Mouse (Mus musculus) limb, embryonic 11.5 days (tissue): ENCODE data around the gene Tmem9. TPM values are rescaled to one million over a fixed set of nuclear protein-coding genes. Genes with fewer than 3 reads are reported as not detected.

ENCODE experiments used
- ATAC-seq: fragments of 200-750 bp; cut with Nextera tagmentation; 2 replicates; pipeline ENCODE4 v1.8.0; 2017; ENCODE audit warnings: low read depth; ENCODE audit not compliant: insufficient number of reproducible peaks, low FRiP score, low TSS enrichment
- DNase-seq: peaks from one replicate; pipeline ENCODE4 v3.0.0-alpha.2; 2015; ENCODE audit warnings: low spot score
- H3K27ac ChIP-seq: fragments of 300-500 bp; sonication (generic); replicated peaks from 2 replicates; pipeline ENCODE4 v1.5.1; 2014; ENCODE audit warnings: low read depth, mild to moderate bottlenecking, low read length
- H3K27me3 ChIP-seq: fragments of 300-500 bp; sonication (generic); 2 replicates; pipeline ENCODE4 v1.6.1; 2014; ENCODE audit warnings: mild to moderate bottlenecking, low read length, mixed read lengths; ENCODE audit not compliant: control insufficient read depth, insufficient read depth
- H3K36me3 ChIP-seq: fragments of 300-500 bp; sonication (generic); 2 replicates; pipeline ENCODE4 v1.6.1; 2014; ENCODE audit warnings: mild to moderate bottlenecking, low read length, moderate library complexity, mixed read lengths; ENCODE audit not compliant: control insufficient read depth, insufficient read depth
- H3K4me1 ChIP-seq: fragments of 300-500 bp; sonication (generic); 2 replicates; pipeline ENCODE4 v1.6.1; 2014; ENCODE audit warnings: low read length, mixed read lengths; ENCODE audit not compliant: control insufficient read depth, insufficient read depth
- H3K4me2 ChIP-seq: fragments of 300-500 bp; sonication (generic); 2 replicates; pipeline ENCODE4 v1.6.1; 2014; ENCODE audit warnings: low read depth, mild to moderate bottlenecking, moderate library complexity; ENCODE audit not compliant: severe bottlenecking
- H3K4me3 ChIP-seq: fragments of 300-500 bp; sonication (generic); 2 replicates; pipeline ENCODE4 v1.5.1; 2014; ENCODE audit warnings: low read depth, low read length
- H3K9ac ChIP-seq: fragments of 300-500 bp; sonication (generic); 2 replicates; pipeline ENCODE4 v1.6.1; 2014; ENCODE audit warnings: mild to moderate bottlenecking, low read length
- H3K9me3 ChIP-seq: fragments of 300-500 bp; sonication (generic); 2 replicates; pipeline ENCODE4 v1.6.1; 2016; ENCODE audit warnings: low read length; ENCODE audit not compliant: control insufficient read depth
- WGBS: fragments of 180-500 bp; shearing (Covaris S2); extraction: QIAGEN DNeasy Blood & Tissue Kit; methylation state at CpG from one replicate; pipeline ENCODE4 v1.1.7; 2014; 5-methylcytosine and 5-hydroxymethylcytosine counted together
- polyA plus RNA-seq: library from polyadenylated mRNA; unstranded; fragments of >200 nt; fragmentation: Nextera tagmentation; extraction: Ambion mirVana; gene quantifications from 2 replicates; pipeline ENCODE4 v1.2.1, GENCODE M21; 2014

The Tmem9 gene
- polyA plus RNA-seq, 1 experiment from 2014 or later = 99.8 TPM

- ATAC-seq (no peak), DNase-seq (no peak)
These were observed 7.0 kb downstream of the Tmem9 start for GRCm38 (mm10) chr1:136014796-136015502.

GRCm38 (mm10) chr1:136017307-136017706 lies 9.4 kb downstream of the Tmem9 start:
- H3K9ac ChIP-seq = no peak overlapping the region
- DNase-seq (peak; percentile 48), ATAC-seq (peak; percentile 37; the same call in 1 of the 2 replicates)
- H3K36me3 ChIP-seq = peaks cover 3% of the 10 kb centered on the region; the same call in 1 of the 2 replicates
- H3K9me3 ChIP-seq = no peaks in the 10 kb centered on the region
- H3K27ac ChIP-seq = no peak overlapping the region
- H3K4me1 ChIP-seq = 0 out of 2 replicates have a peak, but pooled peaks cover 2% of the 10 kb centered on the region
- no peaks in the 10 kb centered on the region for H3K27me3 ChIP-seq
- H3K4me3 ChIP-seq = no peak overlapping the region
- 0 out of 2 replicates have a peak overlapping the region, but pooled peaks have one; percentile 13 for H3K4me2 ChIP-seq
- 57% methylated on average over 2 of the region's 2 CpGs for WGBS

More at GRCm38 (mm10) chr1:136014796-136015502, 7.0 kb downstream of the Tmem9 start:
- H3K9me3 ChIP-seq = no peaks in the 10 kb centered on the region
- H3K36me3 ChIP-seq = no peaks in the 10 kb centered on the region
- no peak overlapping the region for H3K9ac ChIP-seq
- WGBS = 76% methylated on average over 2 of the region's 2 CpGs
- H3K4me1 ChIP-seq = 0 out of 2 replicates have a peak, but pooled peaks cover 2% of the 10 kb centered on the region
- H3K4me2 ChIP-seq = no peak overlapping the region
- no peaks in the 10 kb centered on the region for H3K27me3 ChIP-seq
- H3K4me3 ChIP-seq = no peak overlapping the region
- H3K27ac ChIP-seq = no peak overlapping the region

GRCm38 (mm10) chr1:136017907-136018313 lies 10.0 kb downstream of the Tmem9 start:
- peak; percentile 99 for ATAC-seq
- peak; percentile 95 for DNase-seq
- Histone ChIP-seq H3K36me3 (peaks cover 3% of the 10 kb centered on the region; the same call in 1 of the 2 replicates), H3K4me2 (peak overlapping the region; percentile 74), H3K4me1 (0 out of 2 replicates have a peak, but pooled peaks cover 2% of the 10 kb centered on the region), H3K9me3 (no peaks in the 10 kb centered on the region), H3K27me3 (no peaks in the 10 kb centered on the region), H3K9ac (peak overlapping the region; percentile 81), H3K4me3 (peak overlapping the region; percentile 72), H3K27ac (0 out of 2 replicates have a peak overlapping the region, but pooled peaks have one; percentile 15)
- WGBS = 0% methylated on average over 22 of the region's 22 CpGs

GRCm38 (mm10) chr1:136018390-136019189 lies 10.6 kb downstream of the Tmem9 start:
- Histone ChIP-seq H3K27ac (0 out of 2 replicates have a peak overlapping the region, but pooled peaks have one; percentile 15), H3K27me3 (no peaks in the 10 kb centered on the region), H3K4me3 (peak overlapping the region; percentile 72), H3K4me2 (peak overlapping the region; percentile 74), H3K9ac (peak overlapping the region; percentile 81), H3K4me1 (0 out of 2 replicates have a peak, but pooled peaks cover 2% of the 10 kb centered on the region), H3K36me3 (peaks cover 3% of the 10 kb centered on the region; the same call in 1 of the 2 replicates), H3K9me3 (no peaks in the 10 kb centered on the region)
- DNase-seq (peak; percentile 73), ATAC-seq (peak; percentile 44)
- WGBS = 8% methylated on average over 24 of the region's 24 CpGs

- H3K4me2 ChIP-seq = no peak overlapping the region
- ATAC-seq (no peak), DNase-seq (peak; percentile 27)
- peaks cover 35% of the 10 kb centered on the region for H3K36me3 ChIP-seq
- H3K9ac ChIP-seq = 0 out of 2 replicates have a peak overlapping the region, but pooled peaks have one; percentile 27
- no peaks in the 10 kb centered on the region for H3K9me3 ChIP-seq
- no peaks in the 10 kb centered on the region for H3K27me3 ChIP-seq
- peaks cover 17% of the 10 kb centered on the region for H3K4me1 ChIP-seq
- 44% methylated on average over 7 of the region's 7 CpGs for WGBS
- H3K27ac ChIP-seq = peak overlapping the region; percentile 36; the same call in 1 of the 2 replicates
- H3K4me3 ChIP-seq = no peak overlapping the region
These were observed 22.3 kb downstream of the Tmem9 start for GRCm38 (mm10) chr1:136030201-136030600.

- Histone ChIP-seq H3K36me3 (peaks cover 35% of the 10 kb centered on the region), H3K4me3 (no peak overlapping the region), H3K27ac (no peak overlapping the region), H3K9ac (no peak overlapping the region), H3K9me3 (no peaks in the 10 kb centered on the region), H3K4me1 (peaks cover 17% of the 10 kb centered on the region), H3K27me3 (no peaks in the 10 kb centered on the region), H3K4me2 (no peak overlapping the region)
- ATAC-seq (no peak), DNase-seq (no peak)
- WGBS = 74% methylated on average over 8 of the region's 8 CpGs
These were observed 23.7 kb downstream of the Tmem9 start for GRCm38 (mm10) chr1:136031697-136032096.

- Histone ChIP-seq H3K9ac (no peak overlapping the region), H3K4me2 (no peak overlapping the region), H3K4me3 (no peak overlapping the region), H3K36me3 (peaks cover 25% of the 10 kb centered on the region), H3K27me3 (no peaks in the 10 kb centered on the region), H3K9me3 (no peaks in the 10 kb centered on the region), H3K27ac (no peak overlapping the region), H3K4me1 (peaks cover 17% of the 10 kb centered on the region)
- no peak for ATAC-seq
- DNase-seq = no peak
- 50% methylated on average over 7 of the region's 7 CpGs for WGBS
These were observed 25.0 kb downstream of the Tmem9 start for GRCm38 (mm10) chr1:136032961-136033360.
